Mouse (Mus musculus) embryo, embryonic 10.5 days (tissue): ENCODE data around the gene Naif1.

ENCODE experiments used
- DNase-seq: peaks from one replicate; pipeline ENCODE4 v3.0.0-alpha.2; 2015; ENCODE audit warnings: low spot score

Naif1 gene

GRCm38 (mm10) chr2:32427720-32428119 is 22.5 kb upstream of the Naif1 start:
- no peak for DNase-seq

DNA sequence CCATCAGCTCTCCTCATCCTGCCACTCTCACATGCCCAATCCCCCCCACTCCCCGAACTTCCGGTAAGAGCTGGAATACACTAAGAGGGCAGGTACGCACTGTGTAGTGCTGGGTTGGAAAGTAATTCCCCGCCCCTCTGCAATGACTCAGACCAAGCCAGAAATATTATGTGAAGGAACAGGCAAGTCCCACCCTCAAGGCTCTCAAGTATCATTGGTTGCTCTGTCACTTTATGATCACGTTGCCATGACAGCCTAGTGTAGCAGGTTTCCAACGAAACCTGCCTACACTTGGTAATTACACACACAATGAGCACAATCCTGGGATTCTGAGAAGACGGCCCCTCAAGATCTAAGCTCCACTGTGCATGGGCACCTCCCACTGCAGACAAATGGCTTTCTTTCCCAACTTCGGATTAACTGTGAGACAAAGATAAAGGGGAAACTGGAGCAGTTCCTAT is 22.0 kb upstream of the Naif1 start:
- peak; percentile 36 for DNase-seq

- no peak for DNase-seq
Observed at GRCm38 (mm10) chr2:32429215-32429891, 20.9 kb upstream of the Naif1 start.

GRCm38 (mm10) chr2:32430701-32431676 is 19.3 kb upstream of the Naif1 start:
- peak; percentile 96 for DNase-seq

GRCm38 (mm10) chr2:32436686-32437372 is 13.4 kb upstream of the Naif1 start:
- DNase-seq: peak; percentile 34

DNA sequence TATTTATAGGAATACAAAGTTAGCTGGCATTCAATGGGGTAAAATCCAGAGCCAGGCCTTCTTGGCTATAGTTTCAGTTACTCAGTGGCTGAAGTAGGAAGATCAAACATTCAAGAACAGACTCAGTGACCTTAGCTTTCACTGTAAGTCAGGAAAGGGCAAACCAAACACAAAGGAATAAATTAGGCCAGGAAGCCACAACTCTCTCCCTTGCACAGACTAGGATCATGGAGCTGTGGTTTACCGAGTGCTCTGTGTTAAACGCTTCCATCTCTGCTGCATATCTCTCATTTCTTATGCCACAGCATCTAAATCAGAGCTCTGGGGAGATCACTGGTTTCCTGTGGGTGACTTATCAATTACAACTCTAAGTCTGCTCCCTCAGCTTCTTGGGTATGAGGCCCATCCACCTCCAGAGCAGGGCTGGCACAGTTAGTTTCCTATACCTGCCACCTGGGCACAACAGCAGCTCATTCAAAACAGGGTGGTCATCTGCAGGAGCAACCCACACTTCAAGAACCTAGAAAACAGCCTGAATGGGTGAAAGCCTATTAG is 12.6 kb upstream of the Naif1 start:
- no peak for DNase-seq

- no peak for DNase-seq
Observed at GRCm38 (mm10) chr2:32438733-32439132, 11.5 kb upstream of the Naif1 start.

DNA sequence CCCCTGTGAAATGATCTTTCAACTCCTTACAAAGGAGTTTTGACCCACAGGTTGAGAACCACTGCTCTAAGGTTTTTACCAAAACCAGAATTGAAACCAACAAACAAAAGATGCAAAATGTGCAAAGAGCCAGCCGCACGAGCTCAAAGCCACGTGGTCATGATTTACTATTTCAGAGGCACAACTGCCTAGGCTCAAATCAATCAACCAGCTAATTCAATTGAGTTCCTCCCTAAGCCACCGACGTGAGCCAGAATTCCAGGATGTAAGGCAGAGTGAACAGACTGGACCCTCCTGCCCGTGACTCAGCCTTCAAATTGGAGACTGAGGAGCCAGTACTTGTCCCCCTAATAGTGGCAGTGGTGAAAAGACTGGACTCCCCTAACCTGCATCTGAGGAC is 11.1 kb upstream of the Naif1 start:
- peak; percentile 36 for DNase-seq

DNA sequence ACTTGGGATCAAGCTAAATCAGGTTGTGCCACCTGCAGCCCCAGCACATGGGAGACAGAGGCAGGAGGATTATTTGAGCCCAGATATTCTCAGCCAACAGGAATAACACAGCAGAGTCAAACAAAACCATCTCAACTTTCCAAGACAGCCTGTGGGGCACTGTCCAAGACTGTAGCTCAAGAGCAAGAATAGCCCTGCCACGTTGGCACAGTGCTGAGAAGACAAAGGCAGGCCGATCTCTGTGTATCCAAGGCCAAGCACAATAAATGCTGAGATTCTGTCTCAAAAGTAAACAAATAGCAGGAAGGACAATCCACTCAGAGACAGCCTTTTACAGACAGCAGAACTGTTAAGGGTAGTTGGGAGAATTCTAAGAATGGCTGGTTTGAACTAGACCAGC is 10.1 kb upstream of the Naif1 start:
- DNase-seq: no peak

DNA sequence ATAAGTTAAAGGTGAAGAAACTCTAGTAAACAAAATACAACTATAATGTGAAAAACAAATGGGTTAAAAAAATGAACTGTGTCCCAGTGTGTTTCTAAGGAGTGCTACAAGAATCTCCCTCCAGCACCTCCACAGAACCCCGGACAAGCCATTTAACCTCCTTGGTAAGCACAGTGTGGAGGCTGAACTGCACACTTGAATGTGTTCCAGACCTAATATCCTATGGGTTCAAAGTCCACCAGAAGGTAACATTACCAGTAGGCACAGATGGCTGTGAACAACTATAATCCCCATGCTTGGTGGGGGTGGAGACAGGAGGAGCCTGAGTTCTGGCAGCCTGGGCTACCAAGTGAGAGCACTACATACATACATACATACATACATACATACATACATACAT is 9.6 kb upstream of the Naif1 start:
- DNase-seq: no peak

DNA sequence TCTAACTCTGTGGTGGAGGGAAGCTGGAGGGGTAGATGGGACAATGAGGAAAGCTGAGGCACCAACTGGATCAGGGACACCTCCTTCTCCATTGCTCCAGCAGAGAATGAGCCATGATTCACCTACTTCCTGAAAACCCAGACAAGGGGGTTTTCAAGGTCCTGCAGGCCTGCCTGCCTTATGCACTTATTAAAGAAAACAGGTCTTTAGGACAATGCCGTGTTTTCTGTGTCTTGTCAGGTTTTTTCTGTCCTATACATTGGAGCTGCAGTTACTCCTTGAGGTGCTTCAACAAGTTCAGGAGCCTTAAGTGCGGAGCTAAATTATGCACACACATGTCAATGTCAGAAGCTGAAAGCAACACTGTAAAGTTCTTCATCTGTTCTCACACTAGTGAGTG is 8.7 kb upstream of the Naif1 start:
- no peak for DNase-seq

DNA sequence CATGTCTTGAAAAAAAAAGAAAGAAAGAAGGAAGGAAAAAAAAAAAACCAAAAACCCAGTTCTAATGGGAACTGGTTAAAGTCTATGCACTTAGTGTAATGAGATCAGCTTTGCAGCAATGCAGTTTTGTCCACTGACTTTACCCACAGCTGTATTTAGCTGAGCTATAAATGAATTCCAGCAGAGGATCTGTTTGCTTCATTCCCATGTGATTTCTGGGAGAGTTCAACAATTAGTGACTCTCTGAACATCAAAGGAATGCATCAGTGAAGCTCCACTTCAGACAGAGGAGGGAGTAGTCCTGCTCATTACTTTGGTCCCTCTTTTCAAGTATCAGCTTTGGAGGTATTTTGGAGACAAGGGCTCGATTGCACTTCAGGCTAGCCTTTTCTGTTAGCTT is 4.7 kb upstream of the Naif1 start:
- DNase-seq: no peak

DNA sequence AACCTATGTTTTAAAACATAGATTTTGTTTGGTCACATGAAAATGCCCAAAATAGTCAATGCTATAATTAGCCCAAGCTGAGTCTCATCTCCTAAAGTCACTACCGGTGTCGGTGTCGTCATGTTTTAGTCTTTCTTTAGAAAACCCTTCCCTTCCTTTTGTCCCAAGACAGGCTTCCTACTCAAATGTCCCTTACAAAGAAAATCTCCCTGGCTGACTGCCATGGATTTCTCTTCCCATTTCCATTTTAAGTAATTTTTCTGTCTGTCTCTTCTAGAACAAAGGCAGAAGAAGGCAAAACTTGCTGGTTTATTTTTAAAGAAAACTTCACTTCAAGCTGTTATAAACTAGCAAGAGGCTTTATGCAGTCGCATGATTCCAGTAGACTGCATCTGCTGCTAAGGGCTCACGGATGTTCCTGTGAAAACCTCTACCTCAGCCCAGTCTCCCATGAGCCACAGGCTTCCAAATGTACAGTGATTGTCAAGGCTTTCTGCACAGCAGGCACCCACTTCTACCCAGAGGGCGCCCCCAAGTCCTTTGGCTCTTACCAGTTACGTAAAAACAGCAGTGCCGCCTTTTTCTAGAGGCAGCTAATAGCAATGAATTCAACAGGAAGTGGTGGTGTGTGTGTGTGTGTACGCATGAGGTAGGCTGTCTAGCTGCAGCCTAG is 2.9 kb upstream of the Naif1 start:
- DNase-seq: no peak

GRCm38 (mm10) chr2:32448480-32448879 is 1.8 kb upstream of the Naif1 start:
- no peak for DNase-seq

GRCm38 (mm10) chr2:32450881-32451844 is 906 bp downstream of the Naif1 start, which contains the start of gene Slc25a25:
Gene Slc25a25 (minus strand): TSS chr2:32451445.
- DNase-seq: peak; percentile 97

DNA sequence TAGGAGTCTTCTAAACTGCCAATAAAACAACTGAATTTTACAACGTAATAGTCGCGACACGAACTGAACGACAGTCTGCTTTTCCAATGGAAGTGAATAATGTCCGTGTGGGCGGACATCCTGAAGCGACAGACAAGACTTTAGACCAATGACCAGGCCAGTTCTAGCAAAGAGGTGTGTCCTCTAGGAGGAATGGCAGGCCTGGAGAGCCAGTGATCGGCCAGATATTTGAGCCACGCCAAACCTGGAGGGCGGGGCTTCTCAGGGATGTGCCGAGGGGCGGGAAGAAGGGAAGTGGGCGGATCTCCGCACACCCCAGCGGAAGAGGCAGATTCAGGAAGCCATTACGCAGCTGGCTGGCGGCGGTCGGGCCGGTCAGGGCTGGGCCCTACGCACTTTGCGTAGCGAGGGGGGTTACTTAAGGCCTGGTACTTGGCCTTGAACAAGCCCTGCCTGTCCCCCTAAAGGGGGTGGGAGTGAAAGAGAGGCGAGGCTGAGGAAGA is 1.7 kb downstream of the Naif1 start:
- peak; percentile 99 for DNase-seq

- no peak for DNase-seq
Observed at GRCm38 (mm10) chr2:32452441-32452971, 2.2 kb downstream of the Naif1 start.

GRCm38 (mm10) chr2:32453641-32454303 is 3.5 kb downstream of the Naif1 start:
- no peak for DNase-seq

DNA sequence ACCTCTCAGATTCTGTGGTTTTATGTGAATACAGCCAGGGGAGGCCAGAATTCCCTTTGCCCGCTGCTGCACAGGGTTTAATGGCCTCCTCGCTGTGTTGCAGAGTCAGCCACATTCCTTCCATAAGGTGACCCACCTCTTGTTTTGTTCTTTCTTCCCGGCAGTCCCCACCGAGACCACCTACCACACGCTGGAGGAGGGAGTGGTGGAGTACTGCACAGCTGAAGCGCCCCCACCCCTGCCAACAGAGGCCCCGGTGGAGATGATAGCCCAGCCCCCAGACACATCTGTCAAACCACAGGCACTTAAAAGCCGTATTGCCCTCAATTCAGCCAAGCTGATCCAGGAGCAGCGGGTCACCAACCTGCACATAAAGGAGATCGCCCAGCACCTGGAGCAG is 4.4 kb downstream of the Naif1 start:
- DNase-seq: no peak
